Mouse (Mus musculus): ENCODE measurements around the gene Nadk2. TPM values are rescaled to one million over a fixed set of nuclear protein-coding genes. Genes with fewer than 3 reads are reported as not detected.

The Nadk2 gene
- polyA plus RNA-seq, 1 experiment from 2014 or later: 122 TPM

DNA sequence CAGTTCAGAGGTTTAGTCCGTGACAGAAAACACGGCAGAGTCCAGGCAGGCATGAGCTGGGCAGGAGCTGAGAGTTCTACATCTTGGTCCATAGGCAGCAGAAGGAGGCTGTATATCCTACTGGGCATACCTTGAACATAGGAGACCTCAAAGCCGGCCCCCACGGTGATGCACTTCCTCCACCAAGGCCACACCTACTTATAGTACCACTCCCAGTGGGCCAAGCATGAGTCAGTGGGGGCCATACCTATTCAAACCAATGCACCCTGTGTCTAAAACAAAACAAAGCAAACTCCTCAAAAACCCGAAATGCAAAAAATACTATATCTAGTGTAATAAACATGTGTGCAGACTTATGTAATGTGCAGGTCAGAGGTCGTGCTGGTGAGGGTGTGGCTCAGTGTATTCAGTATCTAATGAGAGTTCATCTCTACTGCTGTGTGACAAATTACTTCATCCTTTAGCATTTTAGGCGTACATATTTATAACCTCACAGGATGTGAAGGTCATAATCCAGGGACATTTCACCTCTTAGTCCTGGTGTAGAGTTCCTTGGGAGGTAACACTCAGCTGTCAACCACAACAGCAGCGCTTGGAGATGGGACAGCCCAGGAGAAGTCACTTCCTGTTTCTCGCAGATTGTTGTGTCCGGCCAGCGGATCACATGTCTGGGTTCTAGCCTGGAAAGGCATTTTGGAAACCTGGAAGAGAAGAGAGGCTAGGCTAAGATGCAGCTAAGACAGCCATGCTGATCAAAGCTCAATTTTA lies 22.7 kb downstream of the Nadk2 start:
- WGBS: 61% methylated on average over 11 of the region's 11 CpGs
- Histone ChIP-seq H3K27me3 (replicated peaks; ENCODE audit: control insufficient read depth, insufficient read depth, low read length) (no peaks in the 10 kb centered on the region), H3K4me1 (replicated peaks; ENCODE audit: control insufficient read depth, insufficient read depth, low read length) (peaks cover 22% of the 10 kb centered on the region), H3K9me3 (ENCODE audit: control insufficient read depth, low read length) (no peaks in the 10 kb centered on the region), H3K9ac (ENCODE audit: low read depth, low read length) (no peak overlapping the region), H3K36me3 (ENCODE audit: control insufficient read depth, insufficient read depth, low read length) (peaks cover 42% of the 10 kb centered on the region), H3K4me3 (ENCODE audit: low read depth, low read length) (peak overlapping the region; percentile 18), H3K4me2 (peak overlapping the region; percentile 51), H3K27ac (ENCODE audit: low read depth, low read length) (peak overlapping the region; percentile 51)
- DNase-seq (ENCODE audit: low spot score) (no peak), ATAC-seq (replicated peaks; ENCODE audit: low FRiP score) (peak; percentile 50)

DNA sequence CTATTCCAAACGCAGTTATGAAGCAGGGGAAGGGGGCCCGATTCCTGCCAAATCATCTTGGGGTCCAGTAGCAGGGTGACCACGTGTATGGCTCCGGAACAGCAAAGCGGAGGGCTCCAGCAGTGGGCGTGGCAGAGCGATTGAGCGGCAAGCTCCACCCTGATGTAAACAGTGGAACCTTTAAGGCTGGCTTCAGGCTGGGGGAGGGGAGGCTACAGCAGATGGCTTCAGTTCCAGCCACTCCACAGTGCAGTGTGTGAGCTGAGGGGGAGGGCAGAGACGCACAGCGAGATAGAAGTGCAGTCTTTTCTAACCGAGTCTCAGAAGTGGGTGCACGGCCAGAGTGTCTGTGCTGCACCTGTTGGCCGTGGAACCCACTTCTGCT lies 23.3 kb downstream of the Nadk2 start:
- Histone ChIP-seq H3K9me3 (ENCODE audit: control insufficient read depth, low read length) (no peaks in the 10 kb centered on the region), H3K27ac (ENCODE audit: low read depth, low read length) (peak overlapping the region; percentile 51), H3K9ac (ENCODE audit: low read depth, low read length) (0 out of 2 replicates have a peak overlapping the region, but pooled peaks have one; percentile 16), H3K36me3 (ENCODE audit: control insufficient read depth, insufficient read depth, low read length) (peaks cover 43% of the 10 kb centered on the region), H3K4me1 (replicated peaks; ENCODE audit: control insufficient read depth, insufficient read depth, low read length) (peaks cover 21% of the 10 kb centered on the region), H3K4me2 (peak overlapping the region; percentile 51), H3K27me3 (replicated peaks; ENCODE audit: control insufficient read depth, insufficient read depth, low read length) (no peaks in the 10 kb centered on the region), H3K4me3 (ENCODE audit: low read depth, low read length) (peak overlapping the region; percentile 18)
- ATAC-seq (replicated peaks; ENCODE audit: low FRiP score) (peak; percentile 91), DNase-seq (ENCODE audit: low spot score) (peak; percentile 76)
- 21% methylated on average over 13 of the region's 13 CpGs for WGBS

DNA sequence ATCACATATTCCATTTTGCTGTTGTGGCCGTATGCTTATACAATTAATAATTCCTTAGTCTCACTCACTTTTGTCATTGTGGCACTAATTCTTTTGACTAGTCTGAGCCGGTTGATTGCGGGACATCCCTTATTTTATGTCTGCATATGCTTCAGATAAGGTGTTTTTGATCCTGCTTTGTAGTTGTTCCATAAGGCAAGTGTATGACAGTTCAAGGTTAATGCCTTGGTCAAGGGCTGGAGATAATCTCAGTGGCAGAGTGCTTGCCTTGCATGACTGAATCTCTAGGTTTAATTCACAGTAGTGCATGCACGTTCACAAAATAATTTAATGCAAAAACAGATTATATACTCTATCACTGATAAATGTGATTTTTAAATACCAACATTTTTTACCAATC lies 25.8 kb downstream of the Nadk2 start:
- ATAC-seq (replicated peaks; ENCODE audit: low FRiP score): no peak
- Histone ChIP-seq H3K9me3 (ENCODE audit: control insufficient read depth, low read length) (no peaks in the 10 kb centered on the region), H3K4me2 (no peak overlapping the region), H3K9ac (ENCODE audit: low read depth, low read length) (no peak overlapping the region), H3K4me1 (replicated peaks; ENCODE audit: control insufficient read depth, insufficient read depth, low read length) (peaks cover 15% of the 10 kb centered on the region), H3K36me3 (ENCODE audit: control insufficient read depth, insufficient read depth, low read length) (peaks cover 45% of the 10 kb centered on the region), H3K27ac (ENCODE audit: low read depth, low read length) (no peak overlapping the region), H3K27me3 (replicated peaks; ENCODE audit: control insufficient read depth, insufficient read depth, low read length) (no peaks in the 10 kb centered on the region), H3K4me3 (ENCODE audit: low read depth, low read length) (no peak overlapping the region)
- WGBS: 89% methylated on average over 4 of the region's 4 CpGs
- DNase-seq (ENCODE audit: low spot score): no peak

DNA sequence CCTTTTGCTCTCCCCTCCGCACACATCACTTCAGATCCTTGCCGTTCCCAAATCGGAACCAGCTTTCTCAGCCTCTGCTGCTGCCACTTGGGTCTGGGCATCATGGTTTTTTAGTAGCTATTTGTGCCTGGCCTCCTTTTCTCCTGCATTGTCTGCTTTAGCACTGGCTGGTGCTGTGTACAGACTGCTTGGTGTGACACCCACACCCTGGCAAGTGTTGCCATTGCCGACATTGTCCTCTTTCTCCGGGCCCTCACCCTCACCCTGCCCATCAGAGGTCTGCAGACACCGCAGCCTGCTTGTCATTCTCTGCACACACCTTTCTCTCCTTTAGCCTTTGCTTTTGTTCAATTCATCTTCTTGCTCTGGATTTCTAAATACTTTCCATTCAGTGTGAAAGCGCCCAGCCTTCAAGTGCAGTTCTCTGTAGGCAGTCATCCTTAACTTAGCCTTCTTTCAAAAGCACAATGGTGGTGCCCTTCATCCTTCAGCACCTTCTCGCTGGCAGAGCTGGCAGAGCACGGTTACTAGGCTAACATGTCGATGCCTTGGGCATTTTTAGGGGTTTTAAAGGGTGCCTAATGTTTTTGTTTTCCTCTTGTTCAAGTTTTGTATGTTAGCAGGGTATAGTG lies 29.5 kb downstream of the Nadk2 start:
- H3K9ac ChIP-seq (ENCODE audit: low read depth, low read length): no peak overlapping the region
- no peak overlapping the region for H3K4me3 ChIP-seq (ENCODE audit: low read depth, low read length)
- H3K27me3 ChIP-seq (replicated peaks; ENCODE audit: control insufficient read depth, insufficient read depth, low read length): no peaks in the 10 kb centered on the region
- H3K27ac ChIP-seq (ENCODE audit: low read depth, low read length): no peak overlapping the region
- no peak for DNase-seq (ENCODE audit: low spot score)
- no peaks in the 10 kb centered on the region; the same call in 1 of the 2 replicates for H3K4me1 ChIP-seq (replicated peaks; ENCODE audit: control insufficient read depth, insufficient read depth, low read length)
- H3K36me3 ChIP-seq (ENCODE audit: control insufficient read depth, insufficient read depth, low read length): peaks cover 59% of the 10 kb centered on the region
- ATAC-seq (replicated peaks; ENCODE audit: low FRiP score): no peak
- no peak overlapping the region for H3K4me2 ChIP-seq
- WGBS: 93% methylated on average over 10 of the region's 10 CpGs
- H3K9me3 ChIP-seq (ENCODE audit: control insufficient read depth, low read length): no peaks in the 10 kb centered on the region

DNA sequence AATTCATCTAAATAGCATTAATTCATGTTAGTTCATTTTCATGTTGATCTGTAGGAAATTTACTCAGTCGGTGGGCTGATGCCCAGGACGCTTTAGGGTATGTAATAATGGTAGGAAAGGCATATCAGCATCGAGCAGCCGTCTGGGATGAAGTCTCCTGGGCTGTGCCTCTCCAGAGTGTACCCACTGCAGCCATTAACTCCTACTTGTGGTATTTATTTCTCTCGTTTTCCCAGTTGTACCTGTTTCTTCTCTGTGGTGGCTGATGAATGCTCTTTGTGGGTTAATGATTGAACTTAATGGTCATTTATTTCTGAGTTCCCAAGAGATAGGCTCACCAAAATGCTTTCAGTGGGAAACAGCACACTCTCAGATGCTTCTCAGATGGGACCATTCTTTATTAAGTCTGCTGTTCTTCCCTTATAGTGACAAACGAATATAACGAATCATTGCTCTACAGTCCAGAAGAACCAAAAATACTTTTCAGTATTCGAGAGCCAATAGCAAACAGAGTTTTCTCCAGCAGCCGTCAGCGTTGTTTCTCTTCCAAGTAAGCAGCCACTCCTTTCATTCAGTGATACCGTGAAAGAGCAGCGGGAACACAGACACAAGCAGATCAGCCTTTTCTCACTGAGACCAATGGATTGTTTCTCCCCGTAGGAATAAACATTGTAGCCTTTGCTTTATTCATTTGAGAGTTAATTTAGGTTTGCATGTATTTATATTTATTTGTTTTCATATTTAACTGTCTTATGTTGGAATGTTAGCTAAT lies 35.4 kb downstream of the Nadk2 start:
- DNase-seq (ENCODE audit: low spot score) (no peak), ATAC-seq (replicated peaks; ENCODE audit: low FRiP score) (no peak)
- WGBS: 86% methylated on average over 13 of the region's 13 CpGs
- H3K27ac ChIP-seq (ENCODE audit: low read depth, low read length): no peak overlapping the region
- H3K4me2 ChIP-seq: no peak overlapping the region
- no peaks in the 10 kb centered on the region for H3K27me3 ChIP-seq (replicated peaks; ENCODE audit: control insufficient read depth, insufficient read depth, low read length)
- H3K4me3 ChIP-seq (ENCODE audit: low read depth, low read length): no peak overlapping the region
- H3K9ac ChIP-seq (ENCODE audit: low read depth, low read length): no peak overlapping the region
- H3K4me1 ChIP-seq (replicated peaks; ENCODE audit: control insufficient read depth, insufficient read depth, low read length): no peaks in the 10 kb centered on the region
- H3K36me3 ChIP-seq (ENCODE audit: control insufficient read depth, insufficient read depth, low read length): peaks cover 44% of the 10 kb centered on the region
- H3K9me3 ChIP-seq (ENCODE audit: control insufficient read depth, low read length): no peaks in the 10 kb centered on the region

DNA sequence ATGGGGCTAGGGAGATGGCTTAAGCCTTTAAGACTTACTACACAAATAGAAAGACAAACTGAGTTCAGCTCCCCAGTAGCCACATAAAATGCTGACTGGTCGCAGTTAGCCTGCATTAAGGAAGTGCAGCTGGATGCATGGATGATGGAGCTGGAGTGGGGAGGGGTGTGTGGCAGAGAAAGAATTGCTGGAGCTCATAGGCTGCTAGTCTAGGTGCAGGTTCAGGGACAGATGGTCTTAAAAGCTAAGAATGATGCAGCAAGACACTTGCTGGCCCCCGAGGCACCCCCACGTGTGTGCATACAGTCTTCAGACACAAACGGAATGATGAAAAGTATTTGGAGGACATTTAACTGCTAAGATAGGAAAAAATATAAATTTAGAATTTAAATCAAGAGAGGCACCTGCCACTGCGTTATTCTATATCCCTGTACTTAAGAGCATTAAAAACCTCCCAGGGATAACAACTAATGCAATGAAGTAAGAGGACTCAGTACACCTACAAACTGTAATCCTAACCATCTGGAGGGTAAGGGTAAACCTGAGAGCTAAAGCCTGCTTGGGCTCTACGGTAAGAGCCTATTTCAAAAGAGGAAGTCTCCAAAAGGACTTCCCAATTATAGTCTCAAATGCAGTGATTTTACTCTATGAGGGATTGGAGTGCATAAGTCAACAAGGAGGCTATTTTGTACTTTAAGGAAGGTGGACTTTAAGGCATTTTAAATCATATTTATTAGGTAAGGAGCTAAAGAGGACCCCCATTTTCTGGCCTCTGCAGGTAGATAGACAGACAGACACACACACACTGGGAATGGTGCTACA lies 39.7 kb downstream of the Nadk2 start:
- H3K9me3 ChIP-seq (ENCODE audit: control insufficient read depth, low read length): no peaks in the 10 kb centered on the region
- peaks cover 25% of the 10 kb centered on the region for H3K36me3 ChIP-seq (ENCODE audit: control insufficient read depth, insufficient read depth, low read length)
- H3K4me1 ChIP-seq (replicated peaks; ENCODE audit: control insufficient read depth, insufficient read depth, low read length): no peaks in the 10 kb centered on the region
- H3K9ac ChIP-seq (ENCODE audit: low read depth, low read length): no peak overlapping the region
- no peak overlapping the region for H3K4me2 ChIP-seq
- WGBS: 80% methylated on average over 6 of the region's 6 CpGs
- H3K4me3 ChIP-seq (ENCODE audit: low read depth, low read length): no peak overlapping the region
- no peaks in the 10 kb centered on the region for H3K27me3 ChIP-seq (replicated peaks; ENCODE audit: control insufficient read depth, insufficient read depth, low read length)
- ATAC-seq (replicated peaks; ENCODE audit: low FRiP score): no peak
- no peak for DNase-seq (ENCODE audit: low spot score)
- no peak overlapping the region for H3K27ac ChIP-seq (ENCODE audit: low read depth, low read length)

DNA sequence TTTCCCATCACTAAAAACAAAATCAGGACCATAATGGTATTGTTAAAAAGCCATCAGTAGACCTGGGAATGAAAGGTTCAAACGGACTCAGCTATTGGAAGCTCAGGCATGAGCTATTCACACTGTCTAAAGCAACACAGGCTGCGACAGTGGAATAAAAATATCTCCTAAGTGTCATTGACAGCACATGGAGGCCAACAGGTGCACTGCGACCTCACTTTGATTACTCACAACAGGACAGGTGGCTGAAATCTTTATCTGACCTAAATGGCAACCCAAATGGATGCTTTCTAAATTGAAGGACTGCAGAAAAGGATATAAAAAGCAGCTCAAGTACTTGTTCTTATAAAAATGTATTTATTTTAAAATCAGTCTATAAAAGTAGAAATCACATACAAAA lies 40.6 kb downstream of the Nadk2 start:
- H3K9me3 ChIP-seq (ENCODE audit: control insufficient read depth, low read length): no peaks in the 10 kb centered on the region
- H3K36me3 ChIP-seq (ENCODE audit: control insufficient read depth, insufficient read depth, low read length): peaks cover 23% of the 10 kb centered on the region
- H3K4me1 ChIP-seq (replicated peaks; ENCODE audit: control insufficient read depth, insufficient read depth, low read length): no peaks in the 10 kb centered on the region
- no peak overlapping the region for H3K27ac ChIP-seq (ENCODE audit: low read depth, low read length)
- ATAC-seq (replicated peaks; ENCODE audit: low FRiP score): no peak
- no peak for DNase-seq (ENCODE audit: low spot score)
- no peaks in the 10 kb centered on the region for H3K27me3 ChIP-seq (replicated peaks; ENCODE audit: control insufficient read depth, insufficient read depth, low read length)
- 84% methylated on average over 3 of the region's 3 CpGs for WGBS
- no peak overlapping the region for H3K4me3 ChIP-seq (ENCODE audit: low read depth, low read length)
- H3K9ac ChIP-seq (ENCODE audit: low read depth, low read length): no peak overlapping the region
- H3K4me2 ChIP-seq: no peak overlapping the region

DNA sequence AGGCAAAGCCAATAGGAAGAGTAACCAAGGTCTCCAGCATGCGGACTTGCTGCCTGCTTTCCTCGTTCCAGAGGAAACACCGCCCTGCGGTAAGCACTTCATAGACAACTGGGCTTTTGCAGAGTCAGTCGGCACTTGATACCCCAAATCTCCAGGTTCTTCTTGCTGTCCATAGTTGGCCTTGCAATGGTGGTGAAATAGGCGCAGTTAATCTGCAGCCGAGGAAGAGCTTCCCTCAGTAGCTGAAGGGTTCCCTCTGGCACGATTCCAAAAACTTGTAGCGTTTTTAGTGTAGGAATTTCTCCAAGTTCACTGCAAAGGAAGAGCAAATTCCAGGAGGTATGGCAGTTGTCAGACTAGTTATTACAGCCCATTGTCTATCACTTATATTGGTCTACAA lies 42.5 kb downstream of the Nadk2 start:
- Histone ChIP-seq H3K9ac (ENCODE audit: low read depth, low read length) (no peak overlapping the region), H3K4me1 (replicated peaks; ENCODE audit: control insufficient read depth, insufficient read depth, low read length) (no peaks in the 10 kb centered on the region), H3K9me3 (ENCODE audit: control insufficient read depth, low read length) (no peaks in the 10 kb centered on the region), H3K4me2 (no peak overlapping the region), H3K27ac (ENCODE audit: low read depth, low read length) (peak overlapping the region; percentile 68; the same call in 1 of the 2 replicates), H3K27me3 (replicated peaks; ENCODE audit: control insufficient read depth, insufficient read depth, low read length) (no peaks in the 10 kb centered on the region), H3K36me3 (ENCODE audit: control insufficient read depth, insufficient read depth, low read length) (peaks cover 19% of the 10 kb centered on the region), H3K4me3 (ENCODE audit: low read depth, low read length) (no peak overlapping the region)
- ATAC-seq (replicated peaks; ENCODE audit: low FRiP score) (no peak), DNase-seq (ENCODE audit: low spot score) (no peak)
- WGBS: 81% methylated on average over 9 of the region's 9 CpGs

Data from liver, embryonic 11.5 days (tissue).